Mouse (Mus musculus) cerebellum, adult 2 months (tissue): Measurements from ENCODE around the gene Mrpl47.

Experiments
- CTCF ChIP-seq: fragments of 200-500 bp; IDR thresholded peaks from 2 replicates; pipeline ENCODE4 v1.5.1; 2011; ENCODE audit warnings: low read depth, mild to moderate bottlenecking, control low read depth, low read length, moderate library complexity, borderline replicate concordance; ENCODE audit not compliant: insufficient read depth
- POLR2A ChIP-seq: fragments of 200-500 bp; IDR thresholded peaks from 2 replicates; pipeline ENCODE4 v1.6.1; 2011; ENCODE audit warnings: low read length, control low read depth, borderline replicate concordance; ENCODE audit not compliant: insufficient read depth

- TF ChIP-seq CTCF: no peak
- no peak for TF ChIP-seq POLR2A
Measured at GRCm38 (mm10) chr3:32686537-32686936, 50.9 kb downstream of the Mrpl47 start.
